Mouse (Mus musculus) embryonic facial prominence, embryonic 14.5 days (tissue): ENCODE measurements around the gene Psmc1. TPM values are rescaled to one million over a fixed set of nuclear protein-coding genes. Genes with fewer than 3 reads are reported as not detected.

ENCODE experiments used
- ATAC-seq: fragments of 200-750 bp; cut with Nextera tagmentation; 2 replicates; pipeline ENCODE4 v1.8.0; 2017; ENCODE audit warnings: low read depth, moderate number of reproducible peaks, moderate TSS enrichment
- DNase-seq: peaks from one replicate; pipeline ENCODE4 v3.0.0-alpha.2; 2015; ENCODE audit warnings: low spot score
- H3K27ac ChIP-seq: fragments of 300-500 bp; sonication (generic); replicated peaks from 2 replicates; pipeline ENCODE4 v1.5.1; 2014; ENCODE audit warnings: low read depth, mild to moderate bottlenecking, low read length, moderate library complexity
- H3K27me3 ChIP-seq: fragments of 300-500 bp; sonication (generic); replicated peaks from 2 replicates; pipeline ENCODE4 v1.6.1; 2014; ENCODE audit warnings: low read length; ENCODE audit not compliant: control insufficient read depth, insufficient read depth
- H3K36me3 ChIP-seq: fragments of 300-500 bp; sonication (generic); 2 replicates; pipeline ENCODE4 v1.6.1; 2014; ENCODE audit warnings: low read length, mixed read lengths; ENCODE audit not compliant: control insufficient read depth, insufficient read depth
- H3K4me1 ChIP-seq: fragments of 300-500 bp; sonication (generic); 2 replicates; pipeline ENCODE4 v1.6.1; 2014; ENCODE audit warnings: antibody characterized with exemption, low read length; ENCODE audit not compliant: control insufficient read depth, insufficient read depth
- H3K4me2 ChIP-seq: fragments of 300-500 bp; sonication (generic); 2 replicates; pipeline ENCODE4 v1.6.1; 2014; ENCODE audit warnings: low read depth, mild to moderate bottlenecking, low read length, moderate library complexity, mixed read lengths
- H3K4me3 ChIP-seq: fragments of 300-500 bp; sonication (generic); 2 replicates; pipeline ENCODE4 v1.5.1; 2014; ENCODE audit warnings: low read depth, mild to moderate bottlenecking, low read length
- H3K9ac ChIP-seq: fragments of 300-500 bp; sonication (generic); 2 replicates; pipeline ENCODE4 v1.6.1; 2014; ENCODE audit warnings: low read depth, mild to moderate bottlenecking, low read length, moderate library complexity, mixed read lengths
- H3K9me3 ChIP-seq: fragments of 300-500 bp; sonication (generic); 2 replicates; pipeline ENCODE4 v1.6.1; 2016; ENCODE audit warnings: low read length; ENCODE audit not compliant: control insufficient read depth
- WGBS: fragments of 180-500 bp; shearing (Covaris S2); extraction: QIAGEN DNeasy Blood & Tissue Kit; methylation state at CpG from one replicate; pipeline ENCODE4 v1.1.7; 2014; 5-methylcytosine and 5-hydroxymethylcytosine counted together
- polyA plus RNA-seq: library from polyadenylated mRNA; unstranded; fragments of >200 nt; fragmentation: Nextera tagmentation; extraction: Ambion mirVana; gene quantifications from 2 replicates; pipeline ENCODE4 v1.2.1, GENCODE M21; 2014

Gene Psmc1
- polyA plus RNA-seq, 1 experiment from 2014 or later: 241 TPM

DNA sequence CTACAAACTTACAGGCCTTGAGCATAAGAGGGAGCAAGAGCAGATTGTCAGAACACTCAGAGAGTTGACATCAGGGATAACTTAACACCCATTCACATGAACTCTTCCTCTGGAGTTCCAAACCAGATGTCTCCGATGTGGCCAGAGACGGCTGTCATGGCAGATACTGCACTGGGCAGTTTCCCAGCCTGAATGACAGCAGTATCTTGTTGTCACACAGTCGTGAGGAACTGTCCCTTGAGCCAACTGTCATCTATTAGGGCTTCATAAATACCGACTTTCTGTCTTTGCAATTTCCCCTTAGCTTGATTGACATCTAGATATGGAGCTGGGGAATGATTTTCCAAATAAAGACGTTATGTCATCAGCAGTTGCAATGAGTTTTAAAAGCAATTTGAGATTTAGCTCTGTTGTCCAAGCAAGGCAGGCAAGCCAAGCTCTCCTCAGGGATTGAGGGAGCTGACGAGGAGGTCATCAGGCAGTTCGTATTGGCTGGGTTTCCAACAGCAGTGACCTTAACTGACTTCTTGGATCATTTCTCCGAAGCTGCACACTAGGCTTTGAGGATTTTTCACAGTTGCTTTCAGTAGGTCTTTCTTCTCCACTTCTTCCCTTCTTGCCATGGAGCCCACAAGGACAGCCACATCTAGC is 30.2 kb upstream of the Psmc1 start:
- no peaks in the 10 kb centered on the region for H3K36me3 ChIP-seq
- H3K4me1 ChIP-seq: peaks cover 6% of the 10 kb centered on the region; the same call in 1 of the 2 replicates
- H3K9me3 ChIP-seq: no peaks in the 10 kb centered on the region
- H3K9ac ChIP-seq: no peak overlapping the region
- WGBS: 71% methylated on average over 8 of the region's 8 CpGs
- no peak overlapping the region for H3K27ac ChIP-seq
- H3K4me3 ChIP-seq: no peak overlapping the region
- H3K27me3 ChIP-seq: no peaks in the 10 kb centered on the region
- H3K4me2 ChIP-seq: no peak overlapping the region
- ATAC-seq (no peak), DNase-seq (no peak)

DNA sequence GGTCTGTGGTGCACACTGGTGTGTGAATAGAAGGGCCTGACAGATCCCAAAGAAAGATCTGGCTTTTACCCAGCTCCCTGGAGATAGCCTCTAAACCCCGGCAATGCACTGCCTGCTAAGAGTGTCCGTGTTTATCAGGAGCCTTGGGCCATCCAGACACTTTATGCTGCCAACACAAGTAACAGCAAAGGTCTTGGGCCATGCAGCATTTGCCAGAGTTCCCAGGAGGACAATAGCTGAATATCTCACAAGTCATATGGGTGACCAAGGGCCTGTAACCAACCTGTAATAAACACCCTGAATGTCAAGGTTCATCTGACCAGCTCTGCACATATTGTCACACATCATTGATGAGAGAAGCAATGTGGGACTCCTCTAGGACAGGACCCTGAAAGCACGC is 21.9 kb upstream of the Psmc1 start:
- Histone ChIP-seq H3K27ac (no peak overlapping the region), H3K4me1 (peaks cover 7% of the 10 kb centered on the region; the same call in 1 of the 2 replicates), H3K9me3 (no peaks in the 10 kb centered on the region), H3K27me3 (no peaks in the 10 kb centered on the region), H3K36me3 (no peaks in the 10 kb centered on the region), H3K4me2 (no peak overlapping the region), H3K4me3 (no peak overlapping the region), H3K9ac (no peak overlapping the region)
- WGBS: 86% methylated on average over 3 of the region's 3 CpGs
- DNase-seq (no peak), ATAC-seq (no peak)

DNA sequence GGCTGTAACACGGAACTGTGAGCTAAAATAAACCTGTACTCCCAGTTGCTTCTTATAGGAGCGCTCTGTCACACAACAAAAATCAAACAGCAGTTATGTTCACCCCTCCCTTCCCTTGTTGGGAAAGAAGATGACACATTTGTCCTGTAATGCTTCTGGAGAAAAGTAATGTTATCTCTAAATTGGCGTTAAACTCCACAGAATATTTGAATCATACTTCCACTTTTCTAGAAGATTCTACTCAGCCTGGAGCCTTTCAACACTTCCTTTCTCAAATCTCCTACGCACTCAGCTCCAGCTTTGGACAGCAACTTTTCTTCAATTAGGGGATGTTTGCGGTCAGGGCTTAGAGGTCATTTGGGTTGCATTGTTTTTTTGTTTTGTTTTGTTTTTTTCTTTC is 20.7 kb upstream of the Psmc1 start:
- Histone ChIP-seq H3K9me3 (no peaks in the 10 kb centered on the region), H3K9ac (no peak overlapping the region), H3K4me3 (no peak overlapping the region), H3K27ac (no peak overlapping the region), H3K27me3 (no peaks in the 10 kb centered on the region), H3K36me3 (no peaks in the 10 kb centered on the region), H3K4me2 (no peak overlapping the region), H3K4me1 (peaks cover 5% of the 10 kb centered on the region; the same call in 1 of the 2 replicates)
- no peak for DNase-seq
- WGBS: 88% methylated on average over 5 of the region's 5 CpGs
- no peak for ATAC-seq

DNA sequence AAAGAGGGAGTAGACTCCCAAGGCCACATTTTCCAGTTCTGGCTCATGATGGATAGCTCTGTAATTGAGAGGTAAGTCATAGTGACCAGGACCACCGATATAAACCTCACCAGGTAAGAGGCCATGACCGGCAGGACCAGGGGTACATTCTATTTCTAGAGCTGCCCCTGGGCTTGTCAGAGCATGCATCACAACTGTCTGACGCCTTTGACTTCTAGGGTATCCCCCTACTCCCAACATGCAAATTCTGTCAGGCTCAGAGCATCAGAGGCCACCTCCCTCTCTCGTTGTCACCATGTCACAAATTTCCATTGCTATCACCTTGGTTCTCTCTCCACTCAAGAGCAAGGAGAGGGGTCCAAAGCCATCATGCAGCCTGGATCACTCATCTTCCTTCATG is 19.2 kb upstream of the Psmc1 start:
- Histone ChIP-seq H3K27ac (no peak overlapping the region), H3K36me3 (no peaks in the 10 kb centered on the region), H3K4me2 (no peak overlapping the region), H3K9ac (no peak overlapping the region), H3K27me3 (no peaks in the 10 kb centered on the region), H3K9me3 (no peaks in the 10 kb centered on the region), H3K4me1 (0 out of 2 replicates have a peak, but pooled peaks cover 4% of the 10 kb centered on the region), H3K4me3 (no peak overlapping the region)
- ATAC-seq (no peak), DNase-seq (no peak)
- 88% methylated on average over 3 of the region's 4 CpGs for WGBS

DNA sequence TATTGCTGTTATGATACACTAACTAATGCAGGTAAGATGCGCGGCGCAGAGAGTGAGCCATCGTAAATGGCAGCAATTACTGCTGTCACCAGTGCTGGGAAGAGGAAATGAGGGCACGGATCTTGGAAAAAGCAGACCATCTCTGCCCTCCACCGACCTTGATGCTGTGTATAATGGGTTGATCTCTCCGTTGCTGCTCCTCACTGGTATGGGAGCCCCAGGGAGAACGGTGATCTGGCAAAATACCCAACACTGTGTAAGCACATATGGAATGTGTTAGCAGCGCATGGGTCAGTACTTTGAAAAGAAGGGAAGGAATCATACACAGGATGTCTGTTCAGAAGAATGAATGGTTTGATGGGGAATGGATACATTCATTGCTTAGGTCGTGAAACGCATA is 16.9 kb upstream of the Psmc1 start:
- ATAC-seq: no peak
- Histone ChIP-seq H3K36me3 (no peaks in the 10 kb centered on the region), H3K9ac (no peak overlapping the region), H3K27ac (no peak overlapping the region), H3K4me1 (0 out of 2 replicates have a peak, but pooled peaks cover 4% of the 10 kb centered on the region), H3K9me3 (no peaks in the 10 kb centered on the region), H3K4me3 (no peak overlapping the region), H3K27me3 (no peaks in the 10 kb centered on the region), H3K4me2 (no peak overlapping the region)
- 33% methylated on average over 11 of the region's 11 CpGs for WGBS
- DNase-seq: no peak

DNA sequence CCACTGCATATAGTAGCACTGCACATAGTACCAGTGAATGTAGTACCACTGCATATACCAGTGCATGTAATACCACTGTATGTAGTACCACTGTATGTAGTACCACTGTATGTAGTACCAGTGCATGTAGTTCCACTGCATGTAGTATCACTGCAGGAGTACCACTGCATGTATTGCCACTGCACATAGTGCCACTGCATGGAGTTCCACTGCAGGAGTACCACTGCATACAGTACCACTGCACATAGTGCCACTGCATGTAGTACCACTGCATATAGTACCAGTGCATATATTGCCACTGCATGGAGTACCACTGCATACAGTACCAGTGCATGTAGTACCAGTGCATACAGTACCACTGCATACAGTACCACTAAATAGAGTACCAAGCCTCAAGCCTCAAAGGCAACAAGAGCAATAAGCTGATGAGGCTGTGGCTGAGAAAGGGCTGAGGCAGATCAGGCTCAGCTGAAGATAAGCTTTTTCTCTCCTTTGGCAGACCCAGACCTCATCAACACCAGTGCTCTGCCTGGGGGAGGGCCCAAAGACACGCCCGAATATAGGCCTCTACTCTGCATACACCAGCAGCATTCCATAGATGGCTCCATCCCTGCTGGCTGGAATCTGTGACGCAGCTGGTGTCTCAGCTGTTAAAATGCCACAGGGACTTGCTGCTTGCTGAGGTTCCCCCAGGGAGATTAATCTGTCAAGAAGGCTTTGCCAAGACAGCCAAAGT is 9.8 kb upstream of the Psmc1 start:
- peak; percentile 80 for DNase-seq

DNA sequence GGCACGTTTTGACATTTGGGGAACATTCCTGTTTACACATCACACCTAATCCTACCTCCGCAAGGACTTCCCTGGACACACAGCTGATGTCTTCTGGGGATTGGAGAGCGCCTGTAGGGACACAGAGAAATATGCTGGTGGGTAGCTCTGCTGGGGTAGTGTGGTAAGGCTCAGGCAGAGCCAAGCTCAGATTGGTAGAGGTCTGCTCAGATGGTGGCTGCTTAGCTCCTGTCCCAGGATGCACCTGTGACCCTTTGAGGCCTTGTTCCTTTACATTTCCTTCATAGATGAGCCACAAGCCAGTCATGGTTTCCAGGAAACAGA is 9.3 kb upstream of the Psmc1 start:
- WGBS: 58% methylated on average over 3 of the region's 3 CpGs
- H3K27me3 ChIP-seq: no peaks in the 10 kb centered on the region
- peak; percentile 41 for ATAC-seq

More for the DNA sequence above, 9.8 kb upstream of the Psmc1 start:
- Histone ChIP-seq H3K9ac (no peak overlapping the region), H3K27me3 (no peaks in the 10 kb centered on the region), H3K9me3 (no peaks in the 10 kb centered on the region), H3K4me3 (no peak overlapping the region), H3K27ac (no peak overlapping the region), H3K36me3 (no peaks in the 10 kb centered on the region), H3K4me2 (no peak overlapping the region), H3K4me1 (no peaks in the 10 kb centered on the region)
- peak; percentile 85 for ATAC-seq
- WGBS: 51% methylated on average over 3 of the region's 3 CpGs

DNA sequence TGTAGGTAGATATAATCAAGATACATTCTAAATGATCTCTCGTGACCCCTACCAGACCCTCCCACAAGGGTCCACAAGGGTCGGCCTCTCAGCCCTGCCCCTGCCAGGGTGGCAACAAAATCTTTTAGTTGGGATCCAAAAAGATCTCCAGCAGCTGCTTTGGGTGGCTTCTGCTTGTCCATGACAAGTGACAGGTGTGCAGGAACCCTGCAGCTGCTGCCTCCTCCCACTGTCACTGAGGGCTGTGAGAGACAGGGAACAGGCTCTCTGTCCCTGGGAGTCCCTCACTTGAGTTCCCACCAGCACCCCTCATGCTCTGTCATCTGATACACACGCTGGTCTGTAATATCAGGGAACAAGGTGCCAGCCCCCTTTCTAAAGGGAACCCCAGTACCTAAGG is 8.3 kb upstream of the Psmc1 start:
- DNase-seq: peak; percentile 62

More for the DNA sequence above, 9.3 kb upstream of the Psmc1 start:
- Histone ChIP-seq H3K36me3 (no peaks in the 10 kb centered on the region), H3K4me1 (no peaks in the 10 kb centered on the region), H3K27ac (no peak overlapping the region), H3K4me2 (no peak overlapping the region), H3K9ac (no peak overlapping the region), H3K4me3 (no peak overlapping the region), H3K9me3 (no peaks in the 10 kb centered on the region)
- no peak for DNase-seq

DNA sequence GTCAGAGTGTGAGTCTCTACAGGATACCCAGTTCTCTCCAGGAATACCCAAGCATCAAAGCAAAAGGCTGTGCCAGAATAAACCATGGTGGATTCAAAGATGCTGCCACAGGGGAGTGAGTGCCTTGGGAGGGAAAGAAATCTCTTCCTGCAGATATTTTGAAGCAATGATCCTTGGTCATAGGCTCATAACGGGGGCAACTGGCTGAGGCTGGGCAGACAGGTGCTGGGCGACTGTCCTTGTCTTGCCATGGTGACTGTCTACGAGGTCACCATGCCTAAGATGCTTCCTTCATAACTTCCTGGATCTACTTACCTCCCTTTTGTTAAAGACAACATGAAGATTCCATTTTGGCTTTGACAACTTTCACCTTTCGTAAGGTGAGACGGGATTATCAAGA is 5.4 kb upstream of the Psmc1 start:
- 75% methylated on average over 5 of the region's 5 CpGs for WGBS

More for the DNA sequence above, 8.3 kb upstream of the Psmc1 start:
- Histone ChIP-seq H3K4me2 (no peak overlapping the region), H3K36me3 (no peaks in the 10 kb centered on the region), H3K27ac (no peak overlapping the region), H3K4me1 (no peaks in the 10 kb centered on the region), H3K27me3 (no peaks in the 10 kb centered on the region), H3K9me3 (no peaks in the 10 kb centered on the region), H3K9ac (no peak overlapping the region), H3K4me3 (no peak overlapping the region)
- ATAC-seq: no peak
- 61% methylated on average over 2 of the region's 3 CpGs for WGBS

More for the DNA sequence above, 5.4 kb upstream of the Psmc1 start:
- H3K4me1 ChIP-seq: no peaks in the 10 kb centered on the region
- no peak overlapping the region for H3K4me3 ChIP-seq
- H3K27ac ChIP-seq: no peak overlapping the region
- ATAC-seq: no peak
- no peaks in the 10 kb centered on the region for H3K27me3 ChIP-seq
- H3K9ac ChIP-seq: no peak overlapping the region
- no peaks in the 10 kb centered on the region for H3K36me3 ChIP-seq
- H3K9me3 ChIP-seq: no peaks in the 10 kb centered on the region
- no peak for DNase-seq
- no peak overlapping the region for H3K4me2 ChIP-seq
